Mouse (Mus musculus): ENCODE measurements around the gene Mbd6. TPM values are rescaled to one million over a fixed set of nuclear protein-coding genes. Genes with fewer than 3 reads are reported as not detected.
"Not testable (repeated sequence)": the region's sequence is repeated elsewhere in the genome, so short reads cannot be mapped to it uniquely, and the experiment has no call there.

Gene Mbd6
- polyA plus RNA-seq, 1 experiment from 2014 or later: 10.7 TPM

DNA sequence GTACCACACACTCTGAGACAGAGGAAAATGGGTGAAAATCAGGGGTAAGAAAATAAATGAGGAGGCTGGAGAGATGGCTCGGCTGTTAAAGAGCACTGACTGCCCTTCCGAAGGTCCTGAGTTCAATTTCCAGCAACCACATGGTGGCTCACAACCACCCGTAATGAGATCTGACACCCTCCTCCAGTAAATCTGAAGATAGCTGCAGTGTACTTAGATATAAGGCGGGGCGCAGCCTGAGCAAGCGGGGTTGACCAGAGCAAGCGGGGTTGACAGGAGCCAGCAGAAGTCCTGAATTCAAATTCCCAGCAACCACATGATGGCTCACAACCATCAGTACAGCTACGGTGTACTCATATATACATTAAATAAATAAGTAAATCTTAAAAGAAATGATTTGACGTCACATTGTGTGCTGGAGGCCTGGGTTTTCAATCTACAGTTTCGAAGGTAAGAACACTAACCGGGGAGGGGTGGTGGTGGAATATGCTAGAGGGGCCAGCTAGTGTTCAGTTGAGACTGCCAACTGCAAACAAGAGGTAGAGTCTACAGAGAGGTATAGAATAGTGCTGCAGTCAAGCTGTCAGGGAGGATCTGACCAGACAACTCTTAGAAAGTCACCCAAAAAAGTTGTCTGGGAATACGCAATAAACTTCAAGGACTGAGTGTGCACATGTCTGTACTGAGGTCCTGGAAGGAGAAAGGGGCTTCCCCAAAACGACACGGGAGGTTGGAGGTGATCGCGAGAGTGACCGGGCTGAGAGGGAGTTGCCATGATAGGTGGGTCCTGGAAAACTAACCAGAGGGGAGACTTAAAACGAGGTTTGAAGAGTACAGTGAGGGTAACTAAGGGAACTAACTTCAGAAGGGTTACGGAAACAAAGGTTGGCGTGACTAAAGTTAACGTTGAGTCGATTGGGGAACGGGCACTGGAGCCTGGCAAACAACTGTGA, 22.0 kb upstream of the Mbd6 start:
- peak; percentile 80 for DNase-seq (ENCODE audit: low spot score)
- Histone ChIP-seq H3K4me1 (replicated peaks; ENCODE audit: insufficient read depth, low read length) (peaks cover 6% of the 10 kb centered on the region; the same call in 1 of the 2 replicates), H3K36me3 (ENCODE audit: insufficient read depth, low read length) (peaks cover 22% of the 10 kb centered on the region), H3K27ac (peak overlapping the region; percentile 73), H3K4me2 (ENCODE audit: low read length) (peak overlapping the region; percentile 58), H3K9me3 (replicated peaks; ENCODE audit: low read length) (no peaks in the 10 kb centered on the region), H3K27me3 (ENCODE audit: insufficient read depth, low read length) (no peaks in the 10 kb centered on the region), H3K4me3 (replicated peaks; ENCODE audit: low read depth, low read length) (peak overlapping the region; percentile 82), H3K9ac (ENCODE audit: low read depth, low read length) (peak overlapping the region; percentile 83)
- WGBS: 32% methylated on average over 23 of the region's 23 CpGs
- ATAC-seq (replicated peaks; ENCODE audit: low FRiP score, low read depth): peak; percentile 79
- TF ChIP-seq CTCF (IDR thresholded peaks at IDR 0.05; ENCODE audit: low read depth): no peak

DNA sequence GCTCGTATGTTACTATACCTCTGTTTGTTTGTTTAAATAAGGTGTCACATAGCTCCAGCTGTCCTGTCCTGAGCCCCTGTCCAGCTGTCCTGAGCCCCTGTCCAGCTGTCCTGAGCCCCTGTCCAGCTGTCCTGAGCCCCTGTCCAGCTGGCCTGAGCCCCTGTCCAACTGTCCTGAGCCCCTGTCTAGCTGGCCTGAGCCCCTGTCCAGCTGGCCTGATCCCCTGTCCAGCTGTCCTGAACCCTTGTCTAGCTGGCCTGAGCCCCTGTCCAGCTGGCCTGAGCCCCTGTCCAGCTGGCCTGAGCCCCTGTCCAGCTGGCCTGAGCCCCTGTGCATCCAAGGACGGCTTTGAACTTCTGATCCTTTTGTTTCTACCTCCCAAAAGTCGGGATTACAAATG, 20.3 kb upstream of the Mbd6 start:
- H3K27ac ChIP-seq; H3K4me3 ChIP-seq (replicated peaks; ENCODE audit: low read depth, low read length); ATAC-seq (replicated peaks; ENCODE audit: low FRiP score, low read depth); H3K9ac ChIP-seq (ENCODE audit: low read depth, low read length); H3K9me3 ChIP-seq (replicated peaks; ENCODE audit: low read length); H3K4me2 ChIP-seq (ENCODE audit: low read length); H3K4me1 ChIP-seq (replicated peaks; ENCODE audit: insufficient read depth, low read length); DNase-seq (ENCODE audit: low spot score); H3K27me3 ChIP-seq (ENCODE audit: insufficient read depth, low read length): not testable (repeated sequence)
- H3K36me3 ChIP-seq (ENCODE audit: insufficient read depth, low read length): peaks cover 33% of the 10 kb centered on the region
- WGBS: 85% methylated on average over 3 of the region's 3 CpGs

DNA sequence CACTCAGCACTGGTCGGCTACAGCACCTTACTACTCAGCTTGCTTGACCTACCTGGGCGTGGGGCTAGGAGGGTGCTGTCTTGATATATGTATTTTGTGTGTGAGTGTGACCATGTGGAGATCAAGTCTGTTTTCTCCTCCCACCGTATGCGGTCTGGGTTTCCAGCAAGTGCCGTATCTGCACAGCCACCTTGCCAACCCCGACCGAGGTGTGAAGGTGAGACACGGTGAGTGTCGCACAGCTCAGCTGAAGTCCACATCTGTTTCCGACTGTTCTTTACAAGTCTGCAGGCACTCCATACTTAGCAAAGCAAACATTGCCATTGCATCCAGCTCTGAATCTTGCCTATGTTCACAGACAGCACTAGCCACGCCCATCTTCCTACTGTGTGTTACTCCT, 14.3 kb upstream of the Mbd6 start:
- Histone ChIP-seq H3K36me3 (ENCODE audit: insufficient read depth, low read length) (peaks cover 65% of the 10 kb centered on the region), H3K4me1 (replicated peaks; ENCODE audit: insufficient read depth, low read length) (no peaks in the 10 kb centered on the region), H3K9me3 (replicated peaks; ENCODE audit: low read length) (no peaks in the 10 kb centered on the region), H3K4me2 (ENCODE audit: low read length) (no peak overlapping the region), H3K27me3 (ENCODE audit: insufficient read depth, low read length) (no peaks in the 10 kb centered on the region), H3K27ac (no peak overlapping the region), H3K4me3 (replicated peaks; ENCODE audit: low read depth, low read length) (no peak overlapping the region), H3K9ac (ENCODE audit: low read depth, low read length) (no peak overlapping the region)
- WGBS: 94% methylated on average over 11 of the region's 11 CpGs
- no peak for TF ChIP-seq CTCF (IDR thresholded peaks at IDR 0.05; ENCODE audit: low read depth)
- ATAC-seq (replicated peaks; ENCODE audit: low FRiP score, low read depth) (no peak), DNase-seq (ENCODE audit: low spot score) (no peak)

DNA sequence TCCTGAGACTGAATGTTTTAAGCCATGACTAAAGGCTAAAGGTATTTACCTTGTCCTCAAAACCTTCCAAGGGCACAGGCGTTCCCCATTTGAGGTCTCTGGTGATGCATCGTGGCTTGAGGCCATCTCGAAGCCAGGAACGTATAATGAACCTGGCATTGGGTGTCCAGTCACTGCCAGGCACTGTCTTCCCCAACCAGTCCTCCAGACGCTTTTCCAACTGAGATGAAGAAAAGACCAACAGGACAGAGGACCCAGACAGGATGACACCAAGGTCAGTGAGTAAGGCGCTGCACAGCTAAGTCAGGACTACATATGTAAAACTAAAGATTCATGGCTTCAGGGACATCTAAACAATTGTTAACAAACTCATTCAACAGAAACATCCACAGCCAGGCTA, 11.5 kb upstream of the Mbd6 start:
- Histone ChIP-seq H3K36me3 (ENCODE audit: insufficient read depth, low read length) (peaks cover 69% of the 10 kb centered on the region), H3K4me2 (ENCODE audit: low read length) (no peak overlapping the region), H3K9me3 (replicated peaks; ENCODE audit: low read length) (no peaks in the 10 kb centered on the region), H3K9ac (ENCODE audit: low read depth, low read length) (no peak overlapping the region), H3K27ac (no peak overlapping the region), H3K4me3 (replicated peaks; ENCODE audit: low read depth, low read length) (no peak overlapping the region), H3K4me1 (replicated peaks; ENCODE audit: insufficient read depth, low read length) (no peaks in the 10 kb centered on the region), H3K27me3 (ENCODE audit: insufficient read depth, low read length) (no peaks in the 10 kb centered on the region)
- ATAC-seq (replicated peaks; ENCODE audit: low FRiP score, low read depth) (no peak), DNase-seq (ENCODE audit: low spot score) (no peak)
- WGBS: 94% methylated on average over 6 of the region's 6 CpGs
- TF ChIP-seq CTCF (IDR thresholded peaks at IDR 0.05; ENCODE audit: low read depth): no peak

DNA sequence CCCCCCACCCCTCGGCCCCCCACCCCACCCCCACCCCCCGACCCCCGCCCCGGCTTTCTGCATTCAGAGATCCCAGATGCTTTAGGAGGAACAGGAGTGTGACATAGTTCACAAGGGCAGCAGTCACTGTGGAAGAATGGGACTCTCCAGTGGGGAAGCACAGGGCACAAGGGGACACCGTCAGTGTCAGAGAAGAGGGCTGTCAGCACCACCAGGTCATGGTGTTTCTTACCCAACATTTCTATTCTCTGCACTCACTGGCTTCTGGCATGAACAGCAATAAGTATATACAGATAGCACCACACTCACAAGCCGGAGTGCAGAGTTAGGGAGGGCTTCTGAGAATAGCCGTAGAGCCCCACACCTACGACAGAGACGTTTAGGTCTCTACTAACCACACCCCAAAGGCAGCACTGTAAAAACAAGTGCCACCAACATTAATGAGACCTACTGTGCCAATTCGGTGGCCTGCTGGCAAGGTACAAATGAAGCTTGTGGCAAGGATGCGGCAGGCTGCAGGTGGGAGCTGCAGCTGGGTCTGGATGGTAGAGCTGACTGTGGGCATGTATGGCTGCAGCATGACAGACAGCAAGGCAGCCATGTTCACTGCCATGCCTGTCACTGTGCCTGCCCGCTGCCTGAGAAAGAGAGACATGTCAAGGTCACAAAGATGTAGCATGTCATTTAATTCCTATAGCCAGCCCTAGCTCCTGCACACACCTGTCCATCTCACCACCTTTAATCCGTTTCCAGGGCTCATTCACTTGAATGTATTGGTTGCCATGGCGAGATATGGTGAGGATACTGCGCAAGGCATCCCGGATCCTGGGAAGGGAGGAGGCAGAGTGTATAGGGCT, 8.4 kb upstream of the Mbd6 start:
- 89% methylated on average over 16 of the region's 16 CpGs for WGBS

More for the DNA sequence above, 8.4 kb upstream of the Mbd6 start:
- ATAC-seq (replicated peaks; ENCODE audit: low FRiP score, low read depth) (no peak), DNase-seq (ENCODE audit: low spot score) (no peak)
- no peaks in the 10 kb centered on the region for H3K27me3 ChIP-seq (ENCODE audit: insufficient read depth, low read length)
- peaks cover 2% of the 10 kb centered on the region; the same call in 1 of the 2 replicates for H3K4me1 ChIP-seq (replicated peaks; ENCODE audit: insufficient read depth, low read length)
- no peak overlapping the region for H3K4me3 ChIP-seq (replicated peaks; ENCODE audit: low read depth, low read length)
- no peak overlapping the region for H3K27ac ChIP-seq
- no peak for TF ChIP-seq CTCF (IDR thresholded peaks at IDR 0.05; ENCODE audit: low read depth)
- H3K9me3 ChIP-seq (replicated peaks; ENCODE audit: low read length): no peaks in the 10 kb centered on the region
- no peak overlapping the region for H3K4me2 ChIP-seq (ENCODE audit: low read length)
- peaks cover 59% of the 10 kb centered on the region for H3K36me3 ChIP-seq (ENCODE audit: insufficient read depth, low read length)
- H3K9ac ChIP-seq (ENCODE audit: low read depth, low read length): no peak overlapping the region
